Comparison of ENCODE assay signal across 8 mouse cellular contexts in genomic region chr1:133225963-133226660, GRCm38 (mm10).
DNase-seq lines count a peak whose midpoint lies in the region; ATAC-seq and TF ChIP-seq lines count a peak whose summit lies in the region.

No protein-coding gene starts in this region.

- H3K9me3 ChIP-seq in kidney, embryonic 15.5 days (replicated peaks) = no peaks in the 10 kb centered on the region

- no peaks in the 10 kb centered on the region for H3K4me1 ChIP-seq in thymus, adult 2 months (replicated peaks; ENCODE audit: control insufficient read depth, insufficient read depth, low read length)
- H3K4me1 ChIP-seq in kidney, embryonic 15.5 days = peaks cover 49% of the 10 kb centered on the region

- TF ChIP-seq CTCF in thymus, adult 2 months (IDR thresholded peaks at IDR 0.05; ENCODE audit: borderline replicate concordance, control insufficient read depth, extremely low read depth, insufficient read depth, low read length, poor library complexity) = 0 out of 2 replicates have a peak, but pooled peaks have one; percentile 28

- peak; percentile 68 for DNase-seq in adrenal gland, adult 2 months
- DNase-seq in adrenal gland, postnatal 4 days (ENCODE audit: low spot score in 2 of 2) = no peak
- peak; percentile 28 for DNase-seq in thymus, adult 2 months
- no peak for DNase-seq in thymus, adult 18-20 months
- DNase-seq in lung, adult 18-20 months = peak; percentile 60 to 65
- DNase-seq in right cerebral cortex, postnatal 25 days = peak; percentile 58
- DNase-seq in B cell, adult 2 months = no peak

- 87% methylated on average over 9 of the region's 9 CpGs for WGBS in thymus, adult 2 months
- 46% methylated on average over 9 of the region's 9 CpGs for WGBS in kidney, embryonic 15.5 days

- H3K36me3 ChIP-seq in thymus, adult 2 months (ENCODE audit: control insufficient read depth, insufficient read depth, low read length) = no peaks in the 10 kb centered on the region
- no peaks in the 10 kb centered on the region for H3K36me3 ChIP-seq in kidney, embryonic 15.5 days

- TF ChIP-seq POLR2A in thymus, adult 2 months (IDR thresholded peaks at IDR 0.05; ENCODE audit: control insufficient read depth, extremely low read depth, insufficient read depth, low read length, poor library complexity) = no peak

- H3K27me3 ChIP-seq in thymus, adult 2 months (ENCODE audit: control insufficient read depth, insufficient read depth, low read length) = no peaks in the 10 kb centered on the region
- peaks cover 11% of the 10 kb centered on the region for H3K27me3 ChIP-seq in kidney, embryonic 15.5 days

- no peak overlapping the region for H3K9ac ChIP-seq in kidney, embryonic 15.5 days

- no peak overlapping the region for H3K4me3 ChIP-seq in thymus, adult 2 months (ENCODE audit: control insufficient read depth, insufficient read depth, low read length)
- H3K4me3 ChIP-seq in kidney, embryonic 15.5 days (replicated peaks) = no peak overlapping the region

- ATAC-seq in kidney, embryonic 15.5 days (replicated peaks; ENCODE audit: low FRiP score) = 0 out of 2 replicates have a peak, but pooled peaks have one; percentile 52

- no peak overlapping the region for H3K4me2 ChIP-seq in kidney, embryonic 15.5 days

- H3K27ac ChIP-seq in thymus, adult 2 months (ENCODE audit: control insufficient read depth, insufficient read depth, low read length) = no peak overlapping the region
- no peak overlapping the region for H3K27ac ChIP-seq in kidney, embryonic 15.5 days

Comparison
In these comparisons a context has a peak if more than half of its experiments do, and no peak if none do; other contexts are left out.
1. DNase-seq: peak in adrenal gland, adult 2 months (single experiment), thymus, adult 2 months (single experiment), lung, adult 18-20 months (2 of 2) and right cerebral cortex, postnatal 25 days (single experiment); none in adrenal gland, postnatal 4 days (0 of 2), thymus, adult 18-20 months (0 of 2) and B cell, adult 2 months (0 of 2).